Mouse (Mus musculus): ENCODE measurements around the gene Procr.

Procr gene

GRCm38 (mm10) chr2:155755746-155756145 lies 4.8 kb downstream of the Procr start:
- DNase-seq (ENCODE audit: low spot score), result peak; percentile 49

- DNase-seq (ENCODE audit: low spot score), result no peak
Observed at GRCm38 (mm10) chr2:155756855-155757566, 6.1 kb downstream of the Procr start.

GRCm38 (mm10) chr2:155764679-155765418 lies 13.9 kb downstream of the Procr start:
- no peak for DNase-seq (ENCODE audit: low spot score)

GRCm38 (mm10) chr2:155773664-155774063 lies 22.7 kb downstream of the Procr start:
- DNase-seq (ENCODE audit: low spot score), result no peak

- DNase-seq (ENCODE audit: low spot score), result no peak
Observed at GRCm38 (mm10) chr2:155774261-155774926, 23.5 kb downstream of the Procr start.

GRCm38 (mm10) chr2:155774927-155775684 lies 24.2 kb downstream of the Procr start, which contains the start of gene Mmp24:
Mmp24 (plus strand) TSS chr2:155775342.
- no peak for DNase-seq (ENCODE audit: low spot score)

- peak; percentile 77 for DNase-seq (ENCODE audit: low spot score)
Observed at GRCm38 (mm10) chr2:155775685-155776263, 24.9 kb downstream of the Procr start.

- DNase-seq (ENCODE audit: low spot score), result no peak
Observed at GRCm38 (mm10) chr2:155776824-155777687, 26.1 kb downstream of the Procr start.

- no peak for DNase-seq (ENCODE audit: low spot score)
Observed at GRCm38 (mm10) chr2:155777688-155777985, 26.7 kb downstream of the Procr start.

GRCm38 (mm10) chr2:155778004-155778403 lies 27.1 kb downstream of the Procr start:
- no peak for DNase-seq (ENCODE audit: low spot score)

GRCm38 (mm10) chr2:155779066-155779465 lies 28.1 kb downstream of the Procr start:
- no peak for DNase-seq (ENCODE audit: low spot score)

GRCm38 (mm10) chr2:155779506-155779905 lies 28.6 kb downstream of the Procr start:
- DNase-seq (ENCODE audit: low spot score), result no peak

- no peak for DNase-seq (ENCODE audit: low spot score)
Observed at GRCm38 (mm10) chr2:155784534-155784933, 33.6 kb downstream of the Procr start.

GRCm38 (mm10) chr2:155786905-155787304 lies 36.0 kb downstream of the Procr start:
- DNase-seq (ENCODE audit: low spot score), result no peak

GRCm38 (mm10) chr2:155787949-155788931 lies 37.3 kb downstream of the Procr start:
- no peak for DNase-seq (ENCODE audit: low spot score)

- no peak for DNase-seq (ENCODE audit: low spot score)
Observed at GRCm38 (mm10) chr2:155792899-155793298, 42.0 kb downstream of the Procr start.

GRCm38 (mm10) chr2:155794674-155795445 lies 43.9 kb downstream of the Procr start:
- DNase-seq (ENCODE audit: low spot score), result no peak

- DNase-seq (ENCODE audit: low spot score), result no peak
Observed at GRCm38 (mm10) chr2:155798613-155799012, 47.7 kb downstream of the Procr start.

GRCm38 (mm10) chr2:155802761-155803160 lies 51.8 kb downstream of the Procr start:
- DNase-seq (ENCODE audit: low spot score), result no peak

All from ovary, postnatal 36 days (tissue).